Mouse (Mus musculus) hindlimb bud, embryonic 11.5 days (tissue): Measurements from ENCODE around the gene Tgm2.

Experiments used
- DNase-seq: peaks from one replicate; pipeline ENCODE4 v3.0.0-alpha.2; 2012; ENCODE audit warnings: low read depth, low spot score; ENCODE audit errors: extremely low spot score

Tgm2 gene

DNA sequence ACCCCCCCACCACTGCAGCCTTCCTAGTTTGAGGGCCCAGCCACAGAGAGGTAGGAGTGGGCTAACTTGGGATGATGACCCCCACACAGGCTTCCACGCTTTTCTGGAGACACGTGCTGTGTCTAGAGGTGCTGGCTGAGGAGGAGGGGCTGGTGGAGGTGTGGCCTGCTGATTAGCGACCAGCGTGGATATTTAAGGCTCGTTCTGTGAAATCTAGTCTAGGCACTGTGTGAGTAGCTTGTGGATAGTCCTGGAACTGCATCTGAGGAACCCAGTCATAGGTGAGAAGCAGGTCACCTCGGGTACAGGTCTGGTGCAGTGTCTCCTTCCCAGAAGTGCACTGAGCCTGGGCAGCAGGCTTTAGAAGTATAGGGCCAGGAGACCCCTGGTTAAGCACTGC lies 29.6 kb downstream of the Tgm2 start:
- DNase-seq: no peak

DNA sequence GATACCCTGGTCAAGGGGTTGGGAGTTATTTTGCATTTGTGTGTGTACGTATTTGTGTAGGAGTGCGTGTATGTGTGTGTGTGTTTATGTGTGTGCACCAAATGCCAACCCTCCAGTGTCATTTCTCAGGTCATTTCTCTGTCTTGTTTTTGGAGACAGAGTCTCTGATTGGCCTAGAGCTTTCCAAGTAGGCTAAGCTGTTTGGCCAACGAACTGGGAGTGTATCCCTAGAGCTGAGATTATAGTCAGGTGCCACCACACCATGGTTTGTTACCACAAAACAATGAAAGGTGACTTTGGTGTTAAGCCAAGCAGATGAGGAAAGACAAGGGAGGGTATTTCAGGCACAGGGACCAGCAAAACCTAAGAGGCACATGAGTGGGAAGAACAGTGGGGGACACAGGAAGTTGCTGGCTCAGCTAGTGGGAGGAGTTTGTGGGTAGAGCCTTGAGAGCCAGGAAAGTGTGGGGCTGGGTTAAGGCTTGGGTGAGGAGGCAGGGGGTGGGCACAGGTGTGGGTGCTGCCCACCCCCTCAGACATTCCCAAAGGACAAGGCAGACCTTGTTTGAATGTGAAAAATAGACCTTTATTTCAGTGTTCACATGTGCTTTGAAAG lies 30.3 kb downstream of the Tgm2 start:
- no peak for DNase-seq

DNA sequence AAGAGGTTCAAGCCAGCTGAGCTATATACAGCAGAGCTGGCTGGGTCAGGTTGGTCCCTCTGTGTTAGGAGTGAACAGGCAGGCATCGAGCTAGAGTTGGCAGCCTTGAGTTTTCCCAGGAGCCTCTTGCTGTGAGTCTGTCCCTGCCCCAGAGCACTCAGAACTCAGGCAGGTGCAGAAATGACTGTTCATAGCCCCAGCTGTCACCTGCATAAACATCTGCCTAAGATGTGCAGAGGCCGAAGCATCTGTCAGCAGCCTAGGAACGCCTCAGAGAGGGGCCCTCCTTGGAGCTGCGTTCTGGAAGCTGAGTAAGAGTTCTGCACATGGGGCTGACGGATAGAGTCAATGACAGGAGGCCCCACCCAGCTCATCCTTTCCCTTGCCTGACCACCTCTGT lies 31.3 kb downstream of the Tgm2 start:
- DNase-seq: no peak

DNA sequence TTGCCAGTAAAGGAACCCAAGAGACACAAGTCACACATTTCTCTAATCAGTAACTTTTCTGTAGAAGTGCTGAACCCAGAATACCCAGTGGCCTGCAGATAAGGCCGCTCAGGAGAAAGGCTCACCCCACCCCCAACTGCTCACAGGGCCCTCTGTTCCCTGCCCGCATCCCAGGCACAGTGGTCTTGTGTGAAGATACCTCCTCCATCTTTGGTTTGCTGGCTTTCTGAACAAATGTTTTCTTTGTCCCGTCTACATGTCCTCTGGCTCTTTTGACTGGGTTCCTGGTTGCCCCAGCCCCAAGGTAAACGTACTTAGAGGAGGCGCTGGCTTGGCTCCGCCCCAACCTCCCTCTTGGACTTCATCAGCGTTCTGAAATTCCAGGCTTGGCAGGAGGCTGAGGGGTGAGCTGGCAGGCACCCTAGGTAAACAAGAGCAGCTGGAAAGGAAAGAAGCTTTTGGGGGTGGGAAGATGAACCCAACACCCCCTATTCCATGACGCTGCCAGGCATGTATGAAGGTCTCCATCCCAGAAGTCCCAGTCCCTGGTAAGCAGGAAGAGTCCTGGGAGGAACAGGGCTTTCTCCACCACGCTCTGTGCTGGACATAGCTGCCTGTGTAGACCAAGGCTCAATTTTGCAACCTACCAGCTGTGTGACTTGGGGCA lies 32.5 kb downstream of the Tgm2 start:
- no peak for DNase-seq

GRCm38 (mm10) chr2:158109516-158109915 lies 36.7 kb downstream of the Tgm2 start:
- no peak for DNase-seq

DNA sequence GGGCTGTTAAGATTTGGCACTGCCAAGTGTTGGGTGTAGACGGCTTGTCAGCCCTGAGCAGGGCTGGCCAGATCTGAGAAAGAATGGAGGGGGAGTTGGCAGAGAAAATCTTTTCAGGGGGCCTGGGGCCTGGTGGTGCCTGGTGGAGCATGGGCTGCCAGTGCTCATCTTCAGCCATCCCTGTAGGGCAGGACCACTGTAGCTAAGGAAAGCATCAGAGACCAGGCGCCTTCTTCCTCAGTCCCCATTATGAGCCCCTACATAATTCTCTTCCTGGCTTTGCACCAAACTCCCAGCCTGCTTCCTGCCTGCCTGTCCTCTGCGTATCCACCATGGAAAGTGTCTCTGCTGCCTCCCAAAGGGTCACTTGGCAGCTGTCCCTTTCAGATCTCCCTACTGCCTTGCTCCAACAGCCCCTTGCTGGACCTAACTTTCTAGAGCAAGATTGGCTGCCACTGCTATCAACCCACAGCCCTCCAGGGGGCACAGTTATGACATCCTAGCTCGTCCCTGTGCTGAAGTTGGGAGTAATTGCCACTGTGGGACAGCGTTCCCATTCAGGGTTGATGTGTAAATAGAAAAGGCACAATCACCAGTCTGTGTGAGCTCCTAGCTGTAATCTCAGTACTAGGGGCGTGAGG lies 39.2 kb downstream of the Tgm2 start:
- peak; percentile 14 for DNase-seq

DNA sequence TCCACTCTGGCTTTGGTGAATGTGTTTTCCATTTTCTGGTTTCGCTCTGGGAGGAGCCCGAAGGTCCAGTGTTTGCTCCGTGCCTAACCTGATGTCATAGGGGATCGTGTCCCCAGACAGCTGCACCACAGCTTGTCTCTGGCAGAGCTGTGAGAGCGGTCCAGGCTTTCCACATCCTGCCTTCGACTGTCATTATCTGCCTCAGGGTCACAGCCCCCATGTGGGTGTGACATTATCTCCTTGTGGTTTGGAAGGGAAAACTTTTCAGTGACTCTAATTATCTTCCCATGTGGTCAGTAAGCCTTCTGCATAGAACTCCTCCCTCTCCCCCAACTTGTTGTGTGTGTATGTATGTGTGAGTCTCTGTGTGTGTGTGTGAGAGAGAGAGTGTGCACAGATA lies 40.6 kb downstream of the Tgm2 start:
- no peak for DNase-seq

- no peak for DNase-seq
These were observed 41.3 kb downstream of the Tgm2 start for GRCm38 (mm10) chr2:158104966-158105365.

- no peak for DNase-seq
These were observed 44.5 kb downstream of the Tgm2 start for GRCm38 (mm10) chr2:158101768-158102167.

GRCm38 (mm10) chr2:158099537-158099936 lies 46.7 kb downstream of the Tgm2 start:
- DNase-seq: no peak

DNA sequence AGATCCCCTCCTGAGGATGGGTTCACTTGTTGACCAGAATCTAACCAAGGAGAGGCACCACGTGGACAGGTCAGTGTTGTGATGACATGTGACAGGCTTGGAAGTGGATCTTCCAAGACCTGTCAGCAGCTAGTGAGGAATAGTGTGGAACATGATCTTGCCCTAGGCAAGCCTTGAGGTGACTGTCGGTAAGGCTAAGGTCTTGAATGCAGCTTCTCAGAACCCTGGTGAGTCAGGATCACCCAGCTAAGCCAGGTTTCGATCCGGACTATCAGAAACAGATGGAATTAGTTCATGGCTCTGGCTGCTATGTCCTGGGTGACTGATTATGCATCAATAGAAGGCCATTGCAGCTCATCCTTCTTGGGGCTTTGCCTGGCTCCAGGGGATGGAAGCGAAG lies 47.5 kb downstream of the Tgm2 start:
- no peak for DNase-seq

GRCm38 (mm10) chr2:158097071-158097470 lies 49.2 kb downstream of the Tgm2 start:
- no peak for DNase-seq

- no peak for DNase-seq
These were observed 51.4 kb downstream of the Tgm2 start for GRCm38 (mm10) chr2:158094846-158095245.

GRCm38 (mm10) chr2:158094300-158094699 lies 51.9 kb downstream of the Tgm2 start:
- DNase-seq: no peak

DNA sequence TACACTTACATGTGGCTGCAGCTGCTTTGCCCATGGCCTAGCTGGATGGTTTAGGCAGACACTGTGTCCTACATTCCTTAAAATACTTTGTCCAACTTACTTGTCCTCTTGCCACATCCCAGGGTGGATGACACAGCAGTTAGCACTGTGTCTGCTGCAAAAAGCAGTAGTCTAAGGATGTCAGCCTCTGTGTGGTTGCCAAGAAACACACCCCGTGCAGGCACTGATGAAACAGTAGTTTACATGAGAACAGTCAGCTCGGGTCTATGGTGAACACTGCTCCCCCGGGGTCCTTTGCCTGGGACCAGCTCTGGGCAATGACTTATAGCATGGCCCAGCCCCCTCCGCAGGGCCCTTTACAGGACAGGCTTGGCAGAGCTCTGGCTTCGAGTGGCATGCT lies 52.9 kb downstream of the Tgm2 start:
- DNase-seq: no peak

DNA sequence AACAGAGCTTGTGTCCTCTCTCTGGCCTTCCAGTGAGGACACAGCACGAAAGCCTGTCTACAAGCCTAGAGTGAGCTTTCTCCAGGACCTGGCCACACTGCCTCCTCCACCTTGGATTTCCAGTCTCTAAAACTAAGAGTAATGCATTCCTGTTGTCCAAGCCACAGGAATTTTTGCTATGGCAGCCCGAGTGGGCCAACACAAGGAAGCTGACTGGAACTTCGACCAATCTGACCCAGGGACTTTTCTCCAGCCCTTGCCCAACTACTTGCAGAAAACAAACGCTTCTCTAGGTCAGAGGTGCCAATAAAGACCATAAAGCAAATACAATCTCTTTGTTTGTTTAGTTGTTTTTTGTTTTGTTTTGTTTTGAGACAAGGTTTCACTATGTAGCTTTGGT lies 56.1 kb downstream of the Tgm2 start:
- no peak for DNase-seq

- DNase-seq: no peak
These were observed 61.8 kb downstream of the Tgm2 start for GRCm38 (mm10) chr2:158084486-158084885.

GRCm38 (mm10) chr2:158080622-158081241 lies 65.5 kb downstream of the Tgm2 start:
- no peak for DNase-seq

- DNase-seq: no peak
These were observed 66.3 kb downstream of the Tgm2 start for GRCm38 (mm10) chr2:158079843-158080395.

DNA sequence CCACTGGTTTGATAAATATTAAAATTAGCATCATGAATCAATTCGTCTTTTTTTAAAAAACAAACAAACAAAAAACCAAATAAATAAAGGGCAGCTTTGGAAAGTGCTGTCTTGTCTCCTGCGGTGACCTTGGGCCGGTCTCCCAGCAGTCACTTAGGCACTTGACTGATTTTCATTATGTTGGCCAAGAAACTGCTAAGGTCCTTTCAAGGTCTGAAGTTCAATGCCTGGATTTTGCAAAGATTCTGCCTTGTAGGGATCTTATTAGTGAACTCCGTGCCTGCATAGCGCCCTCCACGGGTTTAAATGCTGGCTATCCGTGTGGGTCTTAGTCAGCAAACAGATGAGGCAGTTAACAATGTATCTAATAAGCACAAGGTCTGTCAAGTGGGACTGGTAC lies 67.3 kb downstream of the Tgm2 start:
- no peak for DNase-seq

GRCm38 (mm10) chr2:158077981-158078380 lies 68.3 kb downstream of the Tgm2 start:
- DNase-seq: no peak

GRCm38 (mm10) chr2:158076690-158077089 lies 69.5 kb downstream of the Tgm2 start:
- DNase-seq: no peak
